Mouse (Mus musculus) kidney, postnatal 0 days (tissue): ENCODE measurements around the gene Zyg11b. TPM values are rescaled to one million over a fixed set of nuclear protein-coding genes. Genes with fewer than 3 reads are reported as not detected.

ENCODE experiments used
- ATAC-seq: fragments of 200-750 bp; cut with Nextera tagmentation; replicated peaks from 2 replicates; pipeline ENCODE4 v1.8.0; 2017; ENCODE audit warnings: low read depth, moderate number of reproducible peaks, moderate TSS enrichment, moderate library complexity; ENCODE audit not compliant: low FRiP score
- DNase-seq: peaks from one replicate; pipeline ENCODE4 v3.0.0-alpha.2; 2016; ENCODE audit warnings: low spot score
- H3K27ac ChIP-seq: fragments of 300-500 bp; sonication (generic); 2 replicates; pipeline ENCODE4 v1.5.1; 2014; ENCODE audit warnings: mild to moderate bottlenecking
- H3K27me3 ChIP-seq: fragments of 300-500 bp; sonication (generic); 2 replicates; pipeline ENCODE4 v1.6.1; 2014; ENCODE audit warnings: low read length, mixed read lengths; ENCODE audit not compliant: insufficient read depth
- H3K36me3 ChIP-seq: fragments of 300-500 bp; sonication (generic); 2 replicates; pipeline ENCODE4 v1.6.1; 2014; ENCODE audit warnings: low read length, mixed read lengths; ENCODE audit not compliant: insufficient read depth
- H3K4me1 ChIP-seq: fragments of 300-500 bp; sonication (generic); replicated peaks from 2 replicates; pipeline ENCODE4 v1.6.1; 2014; ENCODE audit warnings: antibody characterized with exemption, low read length, mixed read lengths; ENCODE audit not compliant: insufficient read depth
- H3K4me2 ChIP-seq: fragments of 300-500 bp; sonication (generic); 2 replicates; pipeline ENCODE4 v1.6.1; 2014; ENCODE audit warnings: mild to moderate bottlenecking, low read length, moderate library complexity, mixed read lengths
- H3K4me3 ChIP-seq: fragments of 300-500 bp; sonication (generic); replicated peaks from 2 replicates; pipeline ENCODE4 v1.5.1; 2014; ENCODE audit warnings: low read depth, low read length
- H3K9ac ChIP-seq: fragments of 300-500 bp; sonication (generic); 2 replicates; pipeline ENCODE4 v1.6.1; 2014; ENCODE audit warnings: low read depth, low read length
- H3K9me3 ChIP-seq: fragments of 300-500 bp; sonication (generic); replicated peaks from 2 replicates; pipeline ENCODE4 v1.6.1; 2016; ENCODE audit warnings: low read length, inconsistent platforms, mixed read lengths
- CTCF ChIP-seq: IDR thresholded peaks from 2 replicates; pipeline ENCODE4 v1.5.1; 2016; ENCODE audit warnings: antibody characterized with exemption, low read depth, mild to moderate bottlenecking, moderate library complexity
- WGBS: fragments of 180-500 bp; shearing (Covaris S2); extraction: QIAGEN DNeasy Blood & Tissue Kit; methylation state at CpG from one replicate; pipeline ENCODE4 v1.1.7; 2014; 5-methylcytosine and 5-hydroxymethylcytosine counted together
- polyA plus RNA-seq: library from polyadenylated mRNA; unstranded; fragments of >200 nt; fragmentation: Nextera tagmentation; extraction: Ambion mirVana; gene quantifications from 2 replicates; pipeline ENCODE4 v1.2.1, GENCODE M21; 2015

Gene Zyg11b
- polyA plus RNA-seq, 1 experiment from 2014 or later = 7.4 TPM

DNA sequence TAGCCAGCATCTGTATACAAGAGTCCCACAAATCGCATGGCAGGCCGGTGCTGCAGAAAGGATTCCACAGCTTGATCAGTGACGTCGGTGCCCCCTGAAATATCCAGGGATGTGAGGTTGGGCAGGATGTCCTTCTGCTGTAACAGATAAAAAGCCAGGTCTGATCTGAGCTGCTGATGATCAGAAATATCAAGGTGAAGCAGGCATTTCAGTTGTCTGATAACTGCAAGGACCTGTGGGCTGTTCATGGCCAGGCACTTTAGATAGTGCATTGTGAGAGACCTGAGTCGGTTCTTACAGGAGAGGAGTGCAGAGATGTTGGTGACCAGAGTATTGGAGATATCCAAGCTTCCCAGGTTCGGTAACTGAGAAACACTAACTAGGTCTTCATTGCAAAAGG is 96.3 kb downstream of the Zyg11b start:
- Histone ChIP-seq H3K36me3 (no peaks in the 10 kb centered on the region), H3K9me3 (no peaks in the 10 kb centered on the region), H3K9ac (no peak overlapping the region), H3K27me3 (no peaks in the 10 kb centered on the region), H3K4me2 (no peak overlapping the region), H3K27ac (no peak overlapping the region), H3K4me3 (no peak overlapping the region), H3K4me1 (no peaks in the 10 kb centered on the region)
- no peak for TF ChIP-seq CTCF
- no peak for ATAC-seq
- 90% methylated on average over 6 of the region's 6 CpGs for WGBS
- DNase-seq = no peak

DNA sequence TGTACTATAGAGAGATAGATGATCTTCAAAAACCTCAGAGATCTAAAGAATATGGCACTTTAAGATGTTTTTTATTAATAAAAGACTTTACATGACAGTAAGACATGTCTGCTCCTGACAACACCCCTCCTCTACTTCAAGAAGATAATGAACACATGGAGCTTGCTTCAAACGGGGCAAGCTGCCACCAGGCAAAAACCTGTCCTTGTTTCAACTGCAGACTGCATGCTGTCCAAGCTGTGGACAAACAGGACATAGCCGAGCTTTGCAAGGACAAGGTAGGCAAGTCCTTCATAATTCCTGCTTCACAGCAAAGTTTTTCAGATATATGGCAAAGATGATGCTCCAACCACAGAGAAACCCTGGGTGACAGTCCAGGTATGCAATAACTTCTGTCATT is 101.7 kb downstream of the Zyg11b start:
- no peak for DNase-seq
- Histone ChIP-seq H3K4me3 (no peak overlapping the region), H3K27me3 (no peaks in the 10 kb centered on the region), H3K27ac (no peak overlapping the region), H3K9ac (no peak overlapping the region), H3K9me3 (no peaks in the 10 kb centered on the region), H3K4me2 (no peak overlapping the region), H3K36me3 (no peaks in the 10 kb centered on the region), H3K4me1 (no peaks in the 10 kb centered on the region)
- no peak for ATAC-seq
- WGBS = 71% methylated on average over 2 of the region's 2 CpGs
- TF ChIP-seq CTCF = no peak

DNA sequence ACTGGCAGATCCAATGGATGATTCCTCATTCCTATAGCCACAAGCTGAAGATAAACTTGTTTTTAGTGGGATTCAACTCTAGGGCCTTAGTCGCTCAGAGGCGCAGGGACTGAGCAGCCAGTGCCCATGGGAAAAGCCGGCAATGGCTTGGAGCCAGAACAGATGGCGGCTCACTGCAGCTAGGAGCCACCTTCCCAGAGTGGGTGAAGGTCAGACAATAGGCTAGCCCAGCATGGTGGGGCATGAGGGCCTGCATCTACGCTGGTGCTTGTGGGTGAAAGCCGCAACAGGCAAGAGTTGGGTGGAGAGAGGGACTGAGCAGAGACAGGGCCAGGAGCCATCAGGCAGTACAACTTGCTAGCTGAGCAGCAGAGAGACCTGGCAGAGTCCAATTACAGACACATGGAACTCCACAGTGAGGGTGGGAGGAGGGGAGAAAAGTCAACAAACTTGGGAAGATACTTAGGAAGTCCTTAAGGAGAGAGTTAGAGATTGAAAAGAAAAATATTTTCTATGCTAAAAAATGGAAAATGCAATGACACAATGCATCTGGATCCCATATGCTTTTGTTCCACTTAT is 104.5 kb downstream of the Zyg11b start:
- H3K4me3 ChIP-seq = no peak overlapping the region
- DNase-seq (peak; percentile 32), ATAC-seq (no peak)
- 53% methylated on average over 6 of the region's 6 CpGs for WGBS
- no peaks in the 10 kb centered on the region for H3K9me3 ChIP-seq
- no peak overlapping the region for H3K9ac ChIP-seq
- H3K4me1 ChIP-seq = no peaks in the 10 kb centered on the region
- no peaks in the 10 kb centered on the region for H3K27me3 ChIP-seq
- H3K36me3 ChIP-seq = no peaks in the 10 kb centered on the region
- no peak overlapping the region for H3K4me2 ChIP-seq
- no peak overlapping the region for H3K27ac ChIP-seq
- TF ChIP-seq CTCF = no peak

DNA sequence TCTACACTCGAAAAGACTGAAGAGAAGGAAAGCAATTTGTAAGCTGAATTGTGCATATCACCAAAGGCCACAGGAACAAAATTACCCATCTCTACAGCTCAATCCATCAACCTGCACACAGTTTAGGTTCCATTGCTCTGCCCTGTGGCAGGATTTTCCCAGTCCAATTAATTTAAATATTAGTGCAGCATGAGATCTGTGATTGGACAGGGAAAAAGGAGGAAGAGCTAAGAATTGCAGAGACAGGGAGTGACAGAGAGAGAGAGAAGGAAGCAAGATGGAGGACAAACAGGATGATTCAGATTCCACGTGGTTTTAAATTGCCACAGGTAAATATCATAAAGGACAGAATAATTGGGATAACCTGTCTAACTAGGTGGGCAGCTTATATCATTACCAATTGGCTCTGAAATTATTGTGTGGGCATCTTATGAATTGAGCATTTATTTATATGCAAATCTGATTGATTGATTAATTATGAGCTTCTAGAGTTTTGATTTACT is 108.0 kb downstream of the Zyg11b start:
- no peak overlapping the region for H3K4me3 ChIP-seq
- no peaks in the 10 kb centered on the region for H3K9me3 ChIP-seq
- no peak overlapping the region for H3K4me2 ChIP-seq
- H3K4me1 ChIP-seq = no peaks in the 10 kb centered on the region
- H3K9ac ChIP-seq = no peak overlapping the region
- WGBS = 71% methylated on average over 2 of the region's 2 CpGs
- ATAC-seq (no peak), DNase-seq (no peak)
- no peaks in the 10 kb centered on the region for H3K36me3 ChIP-seq
- H3K27me3 ChIP-seq = no peaks in the 10 kb centered on the region
- H3K27ac ChIP-seq = no peak overlapping the region
- TF ChIP-seq CTCF = no peak

DNA sequence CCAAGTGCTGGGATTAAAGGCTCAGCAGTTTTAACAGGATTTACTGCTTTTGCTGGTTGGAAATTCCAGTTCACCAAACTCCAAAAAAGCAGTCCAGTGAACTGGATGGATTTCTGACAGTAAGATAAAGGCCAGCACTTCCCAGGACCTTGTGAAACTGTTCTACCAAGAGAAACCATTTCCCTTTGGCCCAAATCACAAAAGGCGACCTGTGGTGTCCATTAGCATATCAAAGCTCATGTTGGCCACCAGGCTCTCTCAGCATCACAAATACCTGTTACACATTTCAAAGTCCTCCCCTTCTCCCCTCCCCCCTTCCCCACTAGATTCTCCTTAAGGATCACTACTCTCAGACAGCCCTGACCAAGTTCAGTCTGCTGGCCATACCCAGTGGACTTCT is 118.6 kb downstream of the Zyg11b start:
- no peaks in the 10 kb centered on the region for H3K27me3 ChIP-seq
- DNase-seq (no peak), ATAC-seq (no peak)
- no peaks in the 10 kb centered on the region for H3K36me3 ChIP-seq
- TF ChIP-seq CTCF = no peak
- no peak overlapping the region for H3K4me2 ChIP-seq
- H3K9ac ChIP-seq = no peak overlapping the region
- 67% methylated on average over 1 of the region's 1 CpGs for WGBS
- no peaks in the 10 kb centered on the region for H3K9me3 ChIP-seq
- H3K4me3 ChIP-seq = no peak overlapping the region
- H3K27ac ChIP-seq = no peak overlapping the region
- H3K4me1 ChIP-seq = no peaks in the 10 kb centered on the region

Other genes with a start within 250 kb of the Zyg11b start
- 1.2 and 1.4 TPM in 2 replicates for gene Podn, start 204.7 kb downstream of the Zyg11b start, polyA plus RNA-seq
- gene Scp2, start 156.1 kb downstream of the Zyg11b start, polyA plus RNA-seq = 363 and 369 TPM in 2 replicates
- 41.6 and 44.6 TPM in 2 replicates for gene Echdc2, start 135.7 kb downstream of the Zyg11b start, polyA plus RNA-seq
- 0.05 TPM in 1 of 2 replicates, not detected in the other for gene Zyg11a, start 83.0 kb downstream of the Zyg11b start, polyA plus RNA-seq
- 66.6 and 66.8 TPM in 2 replicates for gene Coa7, start 27.0 kb upstream of the Zyg11b start, polyA plus RNA-seq
- gene Shisal2a, start 82.3 kb upstream of the Zyg11b start, polyA plus RNA-seq = 0.66 and 0.70 TPM in 2 replicates
- gene Gpx7, start 105.9 kb upstream of the Zyg11b start, polyA plus RNA-seq = 60.4 and 61.1 TPM in 2 replicates
- 56.6 and 56.9 TPM in 2 replicates for gene Tut4, start 158.3 kb upstream of the Zyg11b start, polyA plus RNA-seq